Mouse (Mus musculus) lung, embryonic 15.5 days (tissue): ENCODE measurements at regions not wholly inside any gene's neighbourhood (a gene's known extent, or its start where the extent isn't known, plus 50 kb on each side); places are given as distances from the start of the nearest gene placed in this dataset.

Experiments used
- ATAC-seq: fragments of 200-750 bp; cut with Nextera tagmentation; 2 replicates; pipeline ENCODE4 v1.8.0; 2017; ENCODE audit warnings: moderate number of reproducible peaks, borderline replicate concordance; ENCODE audit not compliant: low FRiP score, low TSS enrichment; ENCODE audit errors: extremely low read depth
- H3K27ac ChIP-seq: fragments of 300-500 bp; sonication (generic); 2 replicates; pipeline ENCODE4 v1.5.1; 2015; ENCODE audit warnings: moderate library complexity, mild to moderate bottlenecking, inconsistent platforms
- H3K27me3 ChIP-seq: fragments of 300-500 bp; sonication (generic); 2 replicates; pipeline ENCODE4 v1.6.1; 2015; ENCODE audit warnings: inconsistent platforms
- H3K36me3 ChIP-seq: fragments of 300-500 bp; sonication (generic); 2 replicates; pipeline ENCODE4 v1.6.1; 2015; ENCODE audit warnings: inconsistent platforms
- H3K4me1 ChIP-seq: fragments of 300-500 bp; sonication (generic); 2 replicates; pipeline ENCODE4 v1.6.1; 2015; ENCODE audit warnings: inconsistent platforms
- H3K4me2 ChIP-seq: fragments of 300-500 bp; sonication (generic); 2 replicates; pipeline ENCODE4 v1.6.1; 2015; ENCODE audit warnings: inconsistent platforms, mild to moderate bottlenecking, moderate library complexity
- H3K4me3 ChIP-seq: fragments of 300-500 bp; sonication (generic); 2 replicates; pipeline ENCODE4 v1.5.1; 2015; ENCODE audit warnings: mild to moderate bottlenecking, inconsistent platforms
- H3K9ac ChIP-seq: fragments of 300-500 bp; sonication (generic); 2 replicates; pipeline ENCODE4 v1.6.1; 2015; ENCODE audit warnings: inconsistent platforms
- H3K9me3 ChIP-seq: fragments of 300-500 bp; sonication (generic); 2 replicates; pipeline ENCODE4 v1.6.1; 2016; ENCODE audit warnings: inconsistent platforms
- WGBS: fragments of 180-500 bp; shearing (Covaris S2); methylation state at CpG from one replicate; pipeline ENCODE4 v1.1.7; 2015; 5-methylcytosine and 5-hydroxymethylcytosine counted together

- H3K4me3 ChIP-seq: no peak overlapping the region
- H3K9ac ChIP-seq: no peak overlapping the region
- no peak for ATAC-seq
- no peak overlapping the region for H3K27ac ChIP-seq
- 22% methylated on average over 14 of the region's 14 CpGs for WGBS
- H3K36me3 ChIP-seq: no peaks in the 10 kb centered on the region
- peaks cover 10% of the 10 kb centered on the region for H3K27me3 ChIP-seq
- no peaks in the 10 kb centered on the region for H3K9me3 ChIP-seq
- H3K4me1 ChIP-seq: no peaks in the 10 kb centered on the region
- H3K4me2 ChIP-seq: no peak overlapping the region
Observed at GRCm38 (mm10) chr1:189989376-189989775, 67.2 kb upstream of the Smyd2 start.

- Histone ChIP-seq H3K27ac (no peak overlapping the region), H3K9me3 (no peaks in the 10 kb centered on the region), H3K9ac (no peak overlapping the region), H3K27me3 (peaks cover 10% of the 10 kb centered on the region), H3K4me1 (no peaks in the 10 kb centered on the region), H3K4me3 (no peak overlapping the region), H3K36me3 (no peaks in the 10 kb centered on the region), H3K4me2 (no peak overlapping the region)
- WGBS: 91% methylated on average over 3 of the region's 3 CpGs
- no peak for ATAC-seq
Observed at GRCm38 (mm10) chr1:189988864-189989263, 66.7 kb upstream of the Smyd2 start.

- Histone ChIP-seq H3K27me3 (peaks cover 5% of the 10 kb centered on the region), H3K27ac (no peak overlapping the region), H3K9ac (no peak overlapping the region), H3K4me1 (no peaks in the 10 kb centered on the region), H3K9me3 (no peaks in the 10 kb centered on the region), H3K4me2 (no peak overlapping the region), H3K4me3 (no peak overlapping the region), H3K36me3 (no peaks in the 10 kb centered on the region)
- no peak for ATAC-seq
- WGBS: 43% methylated on average over 11 of the region's 11 CpGs
Observed at GRCm38 (mm10) chr1:189985516-189986205, 63.5 kb upstream of the Smyd2 start.

- Histone ChIP-seq H3K9ac (no peak overlapping the region), H3K4me1 (no peaks in the 10 kb centered on the region), H3K4me2 (no peak overlapping the region), H3K9me3 (no peaks in the 10 kb centered on the region), H3K4me3 (no peak overlapping the region), H3K27me3 (no peaks in the 10 kb centered on the region), H3K27ac (no peak overlapping the region), H3K36me3 (no peaks in the 10 kb centered on the region)
- ATAC-seq: no peak
- WGBS: 79% methylated on average over 10 of the region's 10 CpGs
Observed at GRCm38 (mm10) chr1:189978244-189978643, 56.1 kb upstream of the Smyd2 start.

- Histone ChIP-seq H3K27me3 (no peaks in the 10 kb centered on the region), H3K9me3 (no peaks in the 10 kb centered on the region), H3K9ac (no peak overlapping the region), H3K36me3 (no peaks in the 10 kb centered on the region), H3K27ac (no peak overlapping the region), H3K4me1 (0 out of 2 replicates have a peak, but pooled peaks cover 3% of the 10 kb centered on the region), H3K4me3 (no peak overlapping the region), H3K4me2 (no peak overlapping the region)
- WGBS: 81% methylated on average over 9 of the region's 9 CpGs
- no peak; the same call in 1 of the 2 replicates for ATAC-seq
Observed at GRCm38 (mm10) chr1:189975660-189976059, 53.5 kb upstream of the Smyd2 start.

GRCm38 (mm10) chr1:189972790-189973406 is 50.7 kb upstream of the Smyd2 start:
- ATAC-seq: peak; percentile 62; the same call in 1 of the 2 replicates
- Histone ChIP-seq H3K4me2 (peak overlapping the region; percentile 41), H3K9ac (no peak overlapping the region), H3K36me3 (no peaks in the 10 kb centered on the region), H3K27me3 (no peaks in the 10 kb centered on the region), H3K9me3 (no peaks in the 10 kb centered on the region), H3K27ac (no peak overlapping the region), H3K4me3 (no peak overlapping the region), H3K4me1 (0 out of 2 replicates have a peak, but pooled peaks cover 3% of the 10 kb centered on the region)
- 11% methylated on average over 13 of the region's 13 CpGs for WGBS
